16 mouse cellular contexts compared by ENCODE assay signal in genomic region chr12:55461767-55462166, GRCm38 (mm10). TPM values are rescaled to one million over a fixed set of nuclear protein-coding genes. Genes with fewer than 3 reads are reported as not detected.
DNase-seq lines count a peak whose midpoint lies in the region; ATAC-seq lines count a peak whose summit lies in the region.
"Had no signal": no experiment of that assay in that cellular context is flagged by ENCODE, and none has a peak within 500 bp of the region (broad histone marks: within the 10 kb centered on the region; RNA-seq: fewer than 3 reads in every experiment).

No protein-coding gene starts in this region.

- no peaks in the 10 kb centered on the region for H3K27me3 ChIP-seq in heart, embryonic 15.5 days
- H3K27me3 ChIP-seq in embryonic facial prominence, embryonic 13.5 days = no peaks in the 10 kb centered on the region
- no peaks in the 10 kb centered on the region for H3K27me3 ChIP-seq in limb, embryonic 13.5 days
- H3K27me3 ChIP-seq: hindbrain, embryonic 12.5 days had no signal

- peak overlapping the region; percentile 44; the same call in 1 of the 2 replicates for H3K27ac ChIP-seq in heart, embryonic 15.5 days
- peak overlapping the region; percentile 95 for H3K27ac ChIP-seq in embryonic facial prominence, embryonic 13.5 days
- peak overlapping the region; percentile 90 for H3K27ac ChIP-seq in limb, embryonic 13.5 days
- H3K27ac ChIP-seq: hindbrain, embryonic 12.5 days had no signal

- no peaks in the 10 kb centered on the region for H3K36me3 ChIP-seq in heart, embryonic 15.5 days
- no peaks in the 10 kb centered on the region for H3K36me3 ChIP-seq in embryonic facial prominence, embryonic 13.5 days
- no peaks in the 10 kb centered on the region for H3K36me3 ChIP-seq in limb, embryonic 13.5 days
- H3K36me3 ChIP-seq: hindbrain, embryonic 12.5 days had no signal

- 63% methylated on average over 6 of the region's 6 CpGs for WGBS in heart, embryonic 15.5 days
- 27% methylated on average over 6 of the region's 6 CpGs for WGBS in embryonic facial prominence, embryonic 13.5 days
- 30% methylated on average over 6 of the region's 6 CpGs for WGBS in limb, embryonic 13.5 days

- DNase-seq in heart, postnatal 10 days = no peak
- peak; percentile 44 for DNase-seq in 3T3-L1 (ENCODE audit: low read depth, low spot score)
- no peak for DNase-seq in layer of hippocampus, adult 8-10 months (ENCODE audit: low spot score in 2 of 2)
- DNase-seq in T-cell, adult 2 months (ENCODE audit: low spot score) = no peak
- DNase-seq in cerebellum, adult 9-10 months = no peak
- DNase-seq: cerebellum, adult 11-12 months; gastrocnemius, postnatal 25 days; kidney, postnatal 10 days; left cerebral cortex, postnatal 4 days; right cerebral cortex, postnatal 25 days had no signal

- no peak overlapping the region for H3K4me2 ChIP-seq in heart, embryonic 15.5 days
- H3K4me2 ChIP-seq in embryonic facial prominence, embryonic 13.5 days = peak overlapping the region; percentile 35; the same call in 1 of the 2 replicates
- peak overlapping the region; percentile 34; the same call in 1 of the 2 replicates for H3K4me2 ChIP-seq in limb, embryonic 13.5 days (replicated peaks)
- H3K4me2 ChIP-seq: heart, embryonic 11.5 days; hindbrain, embryonic 12.5 days had no signal

- no peaks in the 10 kb centered on the region for H3K9me3 ChIP-seq in heart, embryonic 15.5 days (replicated peaks)
- no peaks in the 10 kb centered on the region for H3K9me3 ChIP-seq in embryonic facial prominence, embryonic 13.5 days
- no peaks in the 10 kb centered on the region for H3K9me3 ChIP-seq in limb, embryonic 13.5 days
- H3K9me3 ChIP-seq: hindbrain, embryonic 12.5 days had no signal

- no peak overlapping the region for H3K9ac ChIP-seq in heart, embryonic 15.5 days
- no peak overlapping the region for H3K9ac ChIP-seq in embryonic facial prominence, embryonic 13.5 days
- H3K9ac ChIP-seq in limb, embryonic 13.5 days = no peak overlapping the region
- H3K9ac ChIP-seq: hindbrain, embryonic 12.5 days had no signal

- no peak overlapping the region for H3K4me3 ChIP-seq in heart, embryonic 15.5 days
- no peak overlapping the region for H3K4me3 ChIP-seq in embryonic facial prominence, embryonic 13.5 days
- no peak overlapping the region for H3K4me3 ChIP-seq in limb, embryonic 13.5 days
- H3K4me3 ChIP-seq: hindbrain, embryonic 12.5 days had no signal

- intact Hi-C loops in heart, postnatal 10 days (cut with DNase I) = no loop called here

- no peak for ATAC-seq in heart, embryonic 15.5 days (replicated peaks; ENCODE audit: insufficient number of reproducible peaks, insufficient read depth, low FRiP score, low read depth)
- ATAC-seq in embryonic facial prominence, embryonic 13.5 days (ENCODE audit: insufficient number of reproducible peaks, insufficient read depth, low FRiP score, low TSS enrichment, low read depth) = no peak; the same call in 1 of the 2 replicates
- ATAC-seq in limb, embryonic 13.5 days (ENCODE audit: low FRiP score, low read depth) = peak; percentile 79
- ATAC-seq: CD4-positive, CD25-positive, alpha-beta regulatory T cell, adult 4 months had no signal

- H3K4me1 ChIP-seq in heart, embryonic 15.5 days (replicated peaks) = peaks cover 41% of the 10 kb centered on the region
- H3K4me1 ChIP-seq in embryonic facial prominence, embryonic 13.5 days = peaks cover 64% of the 10 kb centered on the region
- peaks cover 70% of the 10 kb centered on the region for H3K4me1 ChIP-seq in limb, embryonic 13.5 days

RNA-seq across cellular contexts. Expression of gene Nfkbia, which starts 30.7 kb away (rescaled TPM):
- 61.4 and 82.5 TPM in 2 replicates for polyA plus RNA-seq in heart, embryonic 15.5 days (2015; fragmentation: Nextera tagmentation; extraction: Ambion mirVana)
- 10 to 100 TPM; 45.7 to 65.3 TPM for total RNA-seq in heart, postnatal 10 days (2021)
- polyA plus RNA-seq in embryonic facial prominence, embryonic 13.5 days (2015; fragmentation: Nextera tagmentation; extraction: Ambion mirVana) = 117 and 126 TPM in 2 replicates
- 131 and 136 TPM in 2 replicates for polyA plus RNA-seq in limb, embryonic 13.5 days (2015; fragmentation: Nextera tagmentation; extraction: Ambion mirVana)
- 10 to 100 TPM; 23.8 to 46.1 (median 33.3) TPM for total RNA-seq in layer of hippocampus, adult 8-10 months (2022)

Comparison
In these comparisons a context has a peak if more than half of its experiments do, and no peak if none do; other contexts are left out.
1. H3K27ac ChIP-seq: peak in every context shown above with its lines; median percentile 95 in embryonic facial prominence, embryonic 13.5 days; 90 in limb, embryonic 13.5 days; 44 in heart, embryonic 15.5 days.